Mouse (Mus musculus): ENCODE data around the gene Meox1. TPM values are rescaled to one million over a fixed set of nuclear protein-coding genes. Genes with fewer than 3 reads are reported as not detected.

Gene Meox1
- polyA plus RNA-seq (2015; fragmentation: Nextera tagmentation; extraction: Ambion mirVana) = 17.1 and 20.8 TPM in 2 replicates

- peaks cover 18% of the 10 kb centered on the region for H3K27me3 ChIP-seq
- H3K9me3 ChIP-seq = no peaks in the 10 kb centered on the region
- H3K27ac ChIP-seq = peak within 1 kb of the TSS; percentile 77
- 3% methylated on average over 11 of the region's 11 CpGs for WGBS
- no peaks in the 10 kb centered on the region for H3K36me3 ChIP-seq
- peak within 1 kb of the TSS; percentile 34 for H3K4me3 ChIP-seq
- H3K4me2 ChIP-seq (replicated peaks) = peak within 1 kb of the TSS; percentile 54
- H3K9ac ChIP-seq = peak within 1 kb of the TSS; percentile 62
- ATAC-seq (ENCODE audit: low FRiP score, low read depth) = peak; percentile 72
- peaks cover 77% of the 10 kb centered on the region for H3K4me1 ChIP-seq
These were observed at the start of gene Meox1 for GRCm38 (mm10) chr11:101894204-101894603. Gene Meox1 (minus strand): TSS chr11:101894374.

- no peak for ATAC-seq (ENCODE audit: low FRiP score, low read depth)
- Histone ChIP-seq H3K4me2 (replicated peaks) (no peak overlapping the region), H3K9me3 (0 out of 2 replicates have a peak, but pooled peaks cover 5% of the 10 kb centered on the region), H3K9ac (no peak overlapping the region), H3K27ac (no peak overlapping the region), H3K4me3 (no peak overlapping the region), H3K36me3 (no peaks in the 10 kb centered on the region), H3K4me1 (peaks cover 6% of the 10 kb centered on the region), H3K27me3 (peaks cover 14% of the 10 kb centered on the region)
- WGBS = 32% methylated on average over 3 of the region's 3 CpGs
These were observed 48.9 kb upstream of the Meox1 start for GRCm38 (mm10) chr11:101943055-101943454.

GRCm38 (mm10) chr11:101937108-101937507 lies 42.9 kb upstream of the Meox1 start:
- no peak for ATAC-seq (ENCODE audit: low FRiP score, low read depth)
- under 1% methylated on average over 32 of the region's 32 CpGs for WGBS
- Histone ChIP-seq H3K4me3 (peak overlapping the region; percentile 44), H3K9ac (peak overlapping the region; percentile 68), H3K27me3 (peaks cover 52% of the 10 kb centered on the region), H3K36me3 (no peaks in the 10 kb centered on the region), H3K27ac (no peak overlapping the region), H3K4me2 (replicated peaks) (peak overlapping the region; percentile 80), H3K4me1 (peaks cover 12% of the 10 kb centered on the region), H3K9me3 (no peaks in the 10 kb centered on the region)

- ATAC-seq (ENCODE audit: low FRiP score, low read depth) = no peak
- H3K27me3 ChIP-seq = peaks cover 52% of the 10 kb centered on the region
- no peaks in the 10 kb centered on the region for H3K9me3 ChIP-seq
- H3K27ac ChIP-seq = no peak overlapping the region
- peaks cover 12% of the 10 kb centered on the region for H3K4me1 ChIP-seq
- H3K4me2 ChIP-seq (replicated peaks) = no peak overlapping the region
- no peaks in the 10 kb centered on the region for H3K36me3 ChIP-seq
- H3K9ac ChIP-seq = no peak overlapping the region
- WGBS = 32% methylated on average over 7 of the region's 7 CpGs
- H3K4me3 ChIP-seq = no peak overlapping the region
These were observed 42.2 kb upstream of the Meox1 start for GRCm38 (mm10) chr11:101936421-101936820.

- H3K9ac ChIP-seq = no peak overlapping the region
- no peak overlapping the region for H3K4me2 ChIP-seq (replicated peaks)
- no peak overlapping the region for H3K4me3 ChIP-seq
- peaks cover 12% of the 10 kb centered on the region for H3K4me1 ChIP-seq
- H3K27me3 ChIP-seq = peaks cover 52% of the 10 kb centered on the region
- WGBS = 59% methylated on average over 3 of the region's 3 CpGs
- no peaks in the 10 kb centered on the region for H3K9me3 ChIP-seq
- ATAC-seq (ENCODE audit: low FRiP score, low read depth) = no peak
- H3K36me3 ChIP-seq = no peaks in the 10 kb centered on the region
- no peak overlapping the region for H3K27ac ChIP-seq
These were observed 41.6 kb upstream of the Meox1 start for GRCm38 (mm10) chr11:101935743-101936142.

- no peak overlapping the region for H3K4me3 ChIP-seq
- no peak overlapping the region for H3K27ac ChIP-seq
- H3K4me1 ChIP-seq = peaks cover 9% of the 10 kb centered on the region; the same call in 1 of the 2 replicates
- 75% methylated on average over 4 of the region's 4 CpGs for WGBS
- no peak for ATAC-seq (ENCODE audit: low FRiP score, low read depth)
- H3K36me3 ChIP-seq = no peaks in the 10 kb centered on the region
- peaks cover 33% of the 10 kb centered on the region for H3K27me3 ChIP-seq
- H3K4me2 ChIP-seq (replicated peaks) = no peak overlapping the region
- H3K9ac ChIP-seq = no peak overlapping the region
- H3K9me3 ChIP-seq = no peaks in the 10 kb centered on the region
These were observed 37.8 kb upstream of the Meox1 start for GRCm38 (mm10) chr11:101931978-101932377.

- Histone ChIP-seq H3K27me3 (peaks cover 6% of the 10 kb centered on the region), H3K27ac (no peak overlapping the region), H3K36me3 (no peaks in the 10 kb centered on the region), H3K9me3 (no peaks in the 10 kb centered on the region), H3K9ac (no peak overlapping the region; the same call in 1 of the 2 replicates), H3K4me2 (replicated peaks) (no peak overlapping the region), H3K4me3 (no peak overlapping the region), H3K4me1 (peaks cover 6% of the 10 kb centered on the region; the same call in 1 of the 2 replicates)
- ATAC-seq (ENCODE audit: low FRiP score, low read depth) = no peak
- WGBS = 30% methylated on average over 25 of the region's 25 CpGs
These were observed 34.0 kb upstream of the Meox1 start for GRCm38 (mm10) chr11:101928030-101928762.

GRCm38 (mm10) chr11:101926951-101927589 lies 32.9 kb upstream of the Meox1 start:
- Histone ChIP-seq H3K36me3 (no peaks in the 10 kb centered on the region), H3K9ac (no peak overlapping the region), H3K4me3 (no peak overlapping the region), H3K27me3 (peaks cover 6% of the 10 kb centered on the region), H3K9me3 (no peaks in the 10 kb centered on the region), H3K4me2 (replicated peaks) (no peak overlapping the region), H3K4me1 (peaks cover 6% of the 10 kb centered on the region; the same call in 1 of the 2 replicates), H3K27ac (no peak overlapping the region)
- 79% methylated on average over 10 of the region's 10 CpGs for WGBS
- ATAC-seq (ENCODE audit: low FRiP score, low read depth) = no peak

- Histone ChIP-seq H3K9ac (no peak overlapping the region), H3K4me3 (no peak overlapping the region), H3K4me2 (replicated peaks) (no peak overlapping the region), H3K9me3 (no peaks in the 10 kb centered on the region), H3K36me3 (no peaks in the 10 kb centered on the region), H3K27me3 (peaks cover 6% of the 10 kb centered on the region), H3K4me1 (peaks cover 6% of the 10 kb centered on the region; the same call in 1 of the 2 replicates), H3K27ac (no peak overlapping the region)
- WGBS = 56% methylated on average over 6 of the region's 6 CpGs
- ATAC-seq (ENCODE audit: low FRiP score, low read depth) = no peak
These were observed 31.5 kb upstream of the Meox1 start for GRCm38 (mm10) chr11:101925636-101926035.

GRCm38 (mm10) chr11:101924441-101924976 lies 30.3 kb upstream of the Meox1 start:
- H3K27me3 ChIP-seq = peaks cover 6% of the 10 kb centered on the region
- H3K4me3 ChIP-seq = no peak overlapping the region
- no peaks in the 10 kb centered on the region for H3K36me3 ChIP-seq
- H3K27ac ChIP-seq = no peak overlapping the region
- H3K9me3 ChIP-seq = no peaks in the 10 kb centered on the region
- 77% methylated on average over 18 of the region's 19 CpGs for WGBS
- H3K4me1 ChIP-seq = peaks cover 6% of the 10 kb centered on the region; the same call in 1 of the 2 replicates
- H3K9ac ChIP-seq = no peak overlapping the region
- H3K4me2 ChIP-seq (replicated peaks) = no peak overlapping the region
- ATAC-seq (ENCODE audit: low FRiP score, low read depth) = no peak

- Histone ChIP-seq H3K9me3 (no peaks in the 10 kb centered on the region), H3K9ac (no peak overlapping the region), H3K36me3 (no peaks in the 10 kb centered on the region), H3K4me3 (no peak overlapping the region), H3K27ac (no peak overlapping the region), H3K4me1 (peaks cover 6% of the 10 kb centered on the region; the same call in 1 of the 2 replicates), H3K4me2 (replicated peaks) (no peak overlapping the region), H3K27me3 (peaks cover 11% of the 10 kb centered on the region)
- 74% methylated on average over 6 of the region's 6 CpGs for WGBS
- ATAC-seq (ENCODE audit: low FRiP score, low read depth) = no peak
These were observed 29.8 kb upstream of the Meox1 start for GRCm38 (mm10) chr11:101923988-101924387.

GRCm38 (mm10) chr11:101921361-101921952 lies 27.3 kb upstream of the Meox1 start:
- H3K9me3 ChIP-seq = no peaks in the 10 kb centered on the region
- H3K4me1 ChIP-seq = no peaks in the 10 kb centered on the region
- H3K36me3 ChIP-seq = no peaks in the 10 kb centered on the region
- no peak overlapping the region for H3K4me2 ChIP-seq (replicated peaks)
- no peak for ATAC-seq (ENCODE audit: low FRiP score, low read depth)
- no peak overlapping the region for H3K4me3 ChIP-seq
- no peak overlapping the region for H3K27ac ChIP-seq
- 79% methylated on average over 12 of the region's 12 CpGs for WGBS
- H3K27me3 ChIP-seq = peaks cover 29% of the 10 kb centered on the region
- no peak overlapping the region for H3K9ac ChIP-seq

Measured in limb, embryonic 13.5 days (tissue).